Mouse (Mus musculus) 3134 (cell line): ENCODE data around the gene Gm14226.
A peak's percentile ranks its signal among the peaks of the same experiment; 100 is the strongest.
"Not testable (repeated sequence)": the region's sequence is repeated elsewhere in the genome, so short reads cannot be mapped to it uniquely, and the experiment has no call there.

Experiments
- DNase-seq: peaks from one replicate; pipeline ENCODE4 v3.0.0-alpha.2; 2011; ENCODE audit warnings: low spot score; ENCODE audit not compliant: insufficient read length; ENCODE audit errors: extremely low read depth

The Gm14226 gene

GRCm38 (mm10) chr2:155018251-155018755, at the start of gene Gm14226:
Gene Gm14226, plus strand, starts transcription at chr2:155018266.
- not testable (repeated sequence) for DNase-seq

GRCm38 (mm10) chr2:154969740-154970397, 48.2 kb upstream of the Gm14226 start:
- DNase-seq: not testable (repeated sequence)

DNA sequence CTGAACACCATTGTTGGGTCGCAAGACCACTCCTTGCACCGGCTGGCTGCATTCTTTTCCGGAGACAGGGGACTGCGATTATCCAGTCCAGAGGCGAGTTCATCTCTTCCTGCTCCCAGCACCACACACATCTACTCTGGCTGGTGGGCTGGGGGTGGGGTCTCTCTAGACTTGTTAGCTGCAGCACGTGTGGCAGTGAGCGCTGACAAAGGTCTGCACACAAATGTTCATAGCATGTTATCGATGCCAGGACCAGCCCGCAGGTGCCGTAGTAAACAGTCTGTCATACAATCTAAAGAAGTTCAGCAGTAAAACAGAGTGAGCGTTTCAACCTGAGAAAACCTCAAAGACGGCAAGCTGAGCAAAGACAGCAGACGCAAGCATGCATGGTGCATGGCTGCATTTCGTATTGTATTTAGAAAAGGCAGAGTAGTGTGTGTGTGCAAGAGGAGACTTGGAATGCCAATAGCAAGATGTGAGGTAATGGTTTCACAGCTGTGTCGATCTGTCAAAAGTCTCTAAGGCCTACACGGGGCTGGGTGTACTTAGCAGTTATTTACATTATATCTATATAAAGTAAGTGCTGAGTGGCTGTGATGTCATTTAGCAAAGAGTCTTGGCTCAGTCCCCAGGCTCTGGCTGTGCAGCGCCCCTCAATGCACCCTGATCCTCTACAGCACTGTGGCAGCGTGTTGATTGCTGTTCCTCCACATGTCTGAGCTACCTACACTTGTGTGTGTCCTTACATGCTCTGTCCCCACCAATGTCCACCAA, 46.0 kb upstream of the Gm14226 start:
- DNase-seq: no peak

DNA sequence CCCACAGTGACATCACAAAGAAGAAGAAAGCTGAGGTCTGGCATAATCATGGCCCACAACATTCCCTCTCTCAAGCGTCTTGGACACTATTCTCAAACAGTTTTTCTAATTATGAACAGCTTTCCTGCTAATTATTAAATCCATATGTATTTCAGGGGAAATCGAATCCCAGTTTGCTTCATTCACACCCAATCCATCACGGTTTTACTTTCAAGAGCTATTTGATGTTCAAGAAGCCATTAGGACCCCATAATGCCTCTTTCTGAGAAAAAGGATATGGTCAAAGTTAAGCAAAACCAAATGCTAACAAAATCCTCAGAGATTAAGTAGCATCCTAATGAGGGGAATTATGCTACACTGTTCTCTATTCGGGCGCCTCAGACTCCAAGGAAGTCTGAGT, 45.1 kb upstream of the Gm14226 start:
- DNase-seq: no peak

DNA sequence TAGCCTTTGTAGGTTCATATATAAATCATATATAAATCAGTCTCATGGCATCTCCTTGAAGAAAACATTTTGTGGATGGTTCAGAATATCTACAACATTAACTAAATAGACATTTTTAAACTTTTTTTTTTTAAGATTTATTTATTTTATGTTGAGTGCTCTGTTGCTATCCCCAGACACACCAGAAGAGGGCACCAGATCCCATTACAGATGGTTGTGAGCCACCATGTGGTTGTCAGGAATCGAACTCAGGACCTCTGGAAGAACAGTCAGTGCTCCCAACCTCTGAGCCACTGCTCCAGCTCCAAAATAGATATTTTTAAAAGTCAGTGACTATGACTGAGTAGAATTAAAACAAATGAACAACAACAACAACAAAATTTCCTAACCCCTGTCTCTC, 31.5 kb upstream of the Gm14226 start:
- DNase-seq: no peak

- no peak for DNase-seq
Observed at GRCm38 (mm10) chr2:154991411-154991810, 26.7 kb upstream of the Gm14226 start.

GRCm38 (mm10) chr2:154992083-154992482, 26.0 kb upstream of the Gm14226 start:
- DNase-seq: no peak

- no peak for DNase-seq
Observed at GRCm38 (mm10) chr2:155005491-155005890, 12.6 kb upstream of the Gm14226 start.

DNA sequence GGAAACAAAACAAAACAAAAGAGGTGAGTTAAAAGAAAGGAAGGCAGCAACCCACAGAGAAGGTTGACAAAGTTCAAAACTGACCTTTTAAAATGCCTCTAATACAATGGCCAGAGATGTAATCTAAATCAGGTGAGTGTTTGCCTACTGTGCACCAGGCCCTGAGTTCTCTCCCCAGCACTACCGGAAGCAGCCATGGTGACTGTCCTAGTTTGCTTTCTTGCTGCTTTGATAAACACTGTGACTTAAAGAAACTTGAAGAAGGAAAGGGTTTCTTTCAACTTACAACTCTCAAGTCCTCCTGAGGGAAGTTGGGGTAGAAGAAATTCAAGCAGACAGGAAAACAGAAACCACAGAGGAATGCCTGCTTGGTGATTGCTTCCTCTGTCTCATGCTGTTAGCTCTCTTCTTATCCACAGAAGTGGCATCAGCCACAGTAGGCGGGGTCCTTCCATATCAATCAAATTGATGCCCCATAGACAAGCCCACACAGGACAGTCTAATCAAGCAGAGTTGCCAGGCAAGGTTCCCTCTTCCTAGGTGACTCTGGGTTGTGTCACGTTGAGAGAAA, 6.9 kb upstream of the Gm14226 start:
- DNase-seq: peak; percentile 53

GRCm38 (mm10) chr2:155012991-155013390, 5.1 kb upstream of the Gm14226 start:
- no peak for DNase-seq

DNA sequence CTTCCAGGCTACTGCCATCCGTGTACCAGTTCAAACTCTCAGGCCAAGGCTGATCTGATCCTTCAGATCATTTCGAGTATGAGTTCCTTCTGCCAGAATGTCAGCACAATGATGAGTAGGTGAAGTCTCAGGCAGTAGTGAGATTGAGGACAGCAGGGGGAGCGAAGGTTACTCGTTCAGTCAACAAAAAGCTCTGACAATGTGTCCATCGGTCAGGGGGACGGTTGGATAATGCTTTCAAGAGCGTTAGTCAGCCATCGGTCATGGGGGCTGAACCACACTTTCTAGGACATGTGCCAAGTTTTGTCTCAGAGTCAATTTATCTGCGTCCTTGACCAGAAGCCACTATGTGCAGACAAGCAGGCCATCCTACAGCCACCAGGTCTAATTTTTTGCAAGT, 1.3 kb upstream of the Gm14226 start:
- DNase-seq: not testable (repeated sequence)

DNA sequence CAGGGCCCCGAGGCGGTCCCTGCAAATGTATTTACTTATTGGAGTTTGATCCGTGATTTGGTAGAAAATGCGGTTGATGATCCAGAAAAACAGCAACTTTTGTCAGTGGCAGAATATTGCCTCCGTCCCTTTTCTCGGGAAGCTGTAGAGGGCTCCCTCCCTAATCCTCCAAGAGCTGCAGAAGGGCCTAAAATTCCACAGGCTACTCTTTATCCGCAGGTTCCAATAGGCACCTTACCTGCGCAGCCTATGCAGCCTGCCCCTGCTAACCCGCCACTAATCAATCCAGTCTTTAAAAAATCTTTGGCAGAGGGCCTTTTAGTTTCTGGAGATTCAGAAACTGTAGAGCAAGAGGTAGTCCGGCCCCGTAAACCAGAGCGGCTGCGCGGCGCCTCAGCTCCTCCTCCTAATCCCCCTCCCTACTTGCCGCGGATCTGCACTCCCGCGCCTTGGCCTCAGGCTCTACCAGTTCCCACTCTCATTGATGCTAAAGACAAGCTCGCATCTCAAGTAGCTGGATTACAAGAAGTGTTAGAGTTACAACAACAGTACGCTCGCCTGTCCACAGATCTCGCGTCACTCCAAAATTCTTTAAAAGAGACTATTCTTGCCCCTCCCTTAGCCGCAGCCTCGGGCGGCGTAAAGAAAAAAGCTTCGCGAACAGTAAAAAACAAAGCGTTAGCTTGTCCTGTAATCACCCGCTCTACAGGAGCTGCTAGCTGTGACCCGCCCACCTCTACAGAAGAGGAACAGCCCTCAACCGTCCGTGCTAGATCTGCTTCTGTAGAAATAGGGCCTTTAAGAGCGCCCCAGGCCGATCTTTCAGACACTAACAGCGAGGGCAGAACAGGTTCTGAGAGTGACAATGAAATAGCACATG, 936 bp downstream of the Gm14226 start:
- DNase-seq: no peak

- DNase-seq: no peak
Observed at GRCm38 (mm10) chr2:155019673-155020072, 1.6 kb downstream of the Gm14226 start.

GRCm38 (mm10) chr2:155020247-155020826, 2.3 kb downstream of the Gm14226 start:
- DNase-seq: not testable (repeated sequence)

- DNase-seq: no peak
Observed at GRCm38 (mm10) chr2:155030831-155031230, 12.8 kb downstream of the Gm14226 start.

GRCm38 (mm10) chr2:155032938-155033710, 15.1 kb downstream of the Gm14226 start:
- no peak for DNase-seq

DNA sequence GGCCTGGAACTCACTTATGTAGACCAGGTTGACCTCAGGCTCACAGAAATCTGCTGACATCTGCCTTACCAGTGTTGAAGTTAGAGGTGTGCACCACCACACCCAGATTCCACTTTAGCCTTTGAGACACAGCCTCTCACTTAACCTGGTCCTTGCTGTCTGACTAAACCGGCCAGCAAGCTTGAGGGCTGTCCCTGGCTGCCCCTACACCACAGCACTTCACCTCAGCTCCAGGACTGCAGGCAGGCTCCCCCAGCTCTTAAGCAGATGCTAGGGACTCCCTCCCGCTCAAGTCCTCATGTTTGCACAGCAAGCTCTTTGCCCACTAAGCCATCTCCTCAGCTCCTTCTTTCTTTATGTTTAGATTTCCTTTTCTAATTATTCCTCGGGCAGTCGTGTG, 21.9 kb downstream of the Gm14226 start:
- no peak for DNase-seq

DNA sequence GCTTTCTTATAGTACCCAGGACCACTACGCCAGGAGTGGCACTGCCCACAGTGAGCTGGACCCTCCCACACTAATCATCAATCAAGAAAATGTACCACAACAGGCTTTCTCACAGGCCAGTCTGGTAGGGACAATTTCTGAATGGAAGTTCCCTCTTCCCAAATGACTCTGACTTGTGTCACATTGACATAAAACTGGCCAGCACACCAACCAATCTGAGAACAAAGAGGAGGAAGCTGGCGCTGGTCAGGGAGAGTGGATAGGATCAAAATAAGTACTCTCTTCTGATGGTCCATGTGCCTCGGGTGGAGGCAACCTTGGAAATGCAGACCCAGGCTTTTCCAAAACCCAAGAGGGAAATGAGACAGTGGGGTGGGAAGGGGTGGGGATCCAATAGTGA, 26.5 kb downstream of the Gm14226 start:
- DNase-seq: no peak

DNA sequence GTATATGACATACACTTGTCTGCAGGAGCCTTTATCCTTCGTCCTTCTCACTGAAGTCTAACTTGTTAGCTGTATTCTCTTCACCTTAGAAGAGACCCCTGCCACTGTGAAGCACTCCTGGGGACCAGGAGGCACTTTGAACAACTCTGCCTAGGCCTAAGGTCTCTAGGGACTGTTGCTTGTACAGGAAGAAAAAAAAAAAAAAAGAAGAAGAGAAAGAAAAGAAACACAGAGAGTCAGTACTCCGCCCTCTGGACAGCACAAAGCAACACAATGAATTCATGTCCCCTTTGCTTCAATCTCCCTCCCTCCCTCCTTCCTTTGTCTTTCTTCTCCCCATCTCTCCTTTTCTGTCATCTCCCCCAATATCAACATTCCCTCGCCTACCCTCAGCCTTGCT, 27.0 kb downstream of the Gm14226 start:
- no peak for DNase-seq

GRCm38 (mm10) chr2:155046803-155047202, 28.7 kb downstream of the Gm14226 start:
- DNase-seq: peak; percentile 21
